Mouse (Mus musculus): ENCODE data around the gene Cpne2. TPM values are rescaled to one million over a fixed set of nuclear protein-coding genes. Genes with fewer than 3 reads are reported as not detected.

Gene Cpne2
- polyA plus RNA-seq, 1 experiment from 2014 or later, result 10.6 TPM

DNA sequence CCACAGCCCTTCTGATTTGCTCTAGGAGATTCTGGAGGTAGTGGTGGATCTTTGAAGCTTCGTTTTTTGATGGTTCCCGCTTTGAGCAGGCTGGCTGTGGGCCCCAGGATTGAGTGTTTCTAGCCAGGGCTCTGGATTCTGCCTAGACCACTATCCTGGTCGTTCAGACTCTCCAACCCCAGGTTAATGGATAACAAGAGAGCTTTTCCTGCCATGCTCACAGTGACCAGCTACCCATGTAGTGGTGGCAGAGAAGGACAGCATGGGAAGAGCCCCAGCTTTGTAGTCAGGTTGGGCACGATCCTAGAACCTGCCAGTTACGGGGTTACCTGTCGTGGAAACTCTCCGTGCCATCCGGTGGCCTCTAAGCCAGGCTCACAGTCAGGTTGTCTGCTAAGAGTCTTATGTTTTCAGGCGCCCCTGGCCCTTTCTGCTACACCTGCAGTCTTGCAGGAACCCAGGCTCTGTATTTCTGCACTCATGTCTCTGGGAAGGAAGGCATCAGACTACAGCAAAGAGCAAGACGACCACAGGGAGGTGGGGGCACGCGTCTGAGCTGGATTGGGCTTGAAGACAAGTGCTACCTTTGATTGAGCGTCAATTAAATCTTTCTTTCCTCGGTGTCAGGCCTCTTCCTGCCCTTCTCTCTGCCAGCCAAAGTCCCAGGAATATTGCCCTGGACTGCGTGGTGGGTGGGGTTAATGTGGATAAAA, 33.8 kb downstream of the Cpne2 start:
- no peaks in the 10 kb centered on the region for H3K4me1 ChIP-seq
- no peak overlapping the region for H3K27ac ChIP-seq

GRCm38 (mm10) chr8:94567159-94567849, 34.5 kb downstream of the Cpne2 start:
- Histone ChIP-seq H3K9me3 (no peaks in the 10 kb centered on the region), H3K4me2 (no peak overlapping the region), H3K27me3 (replicated peaks) (no peaks in the 10 kb centered on the region), H3K36me3 (no peaks in the 10 kb centered on the region), H3K4me3 (replicated peaks) (no peak overlapping the region), H3K4me1 (no peaks in the 10 kb centered on the region), H3K9ac (no peak overlapping the region), H3K27ac (no peak overlapping the region)
- WGBS, result 73% methylated on average over 8 of the region's 8 CpGs
- ATAC-seq (ENCODE audit: insufficient read depth, low FRiP score, low read depth), result no peak

More for the DNA sequence above, 33.8 kb downstream of the Cpne2 start:
- Histone ChIP-seq H3K27me3 (replicated peaks) (no peaks in the 10 kb centered on the region), H3K36me3 (no peaks in the 10 kb centered on the region), H3K4me2 (no peak overlapping the region), H3K9me3 (no peaks in the 10 kb centered on the region), H3K9ac (no peak overlapping the region), H3K4me3 (replicated peaks) (no peak overlapping the region)
- ATAC-seq (ENCODE audit: insufficient read depth, low FRiP score, low read depth), result no peak
- WGBS, result 55% methylated on average over 15 of the region's 15 CpGs

DNA sequence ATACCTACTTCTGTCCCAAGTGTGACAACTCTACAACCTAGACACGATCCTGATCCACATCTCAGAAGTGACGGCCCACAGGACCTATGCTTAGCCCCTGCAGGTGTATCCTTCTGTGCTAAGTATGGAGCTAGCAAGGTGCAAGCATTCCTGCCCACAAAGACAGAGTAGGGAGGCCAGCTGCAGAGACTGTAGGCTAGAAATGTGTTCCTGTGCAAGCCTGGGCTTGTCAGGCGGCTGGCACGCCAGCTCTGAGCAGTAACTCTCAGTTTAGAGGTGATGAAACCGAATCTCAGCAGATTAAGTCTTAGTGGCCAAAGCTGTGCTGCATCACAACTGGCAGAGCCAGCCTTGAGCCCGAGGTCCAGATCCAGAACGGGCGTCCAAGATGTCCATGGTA, 35.3 kb downstream of the Cpne2 start:
- H3K4me2 ChIP-seq, result no peak overlapping the region
- H3K9ac ChIP-seq, result no peak overlapping the region
- no peak for ATAC-seq (ENCODE audit: insufficient read depth, low FRiP score, low read depth)
- H3K9me3 ChIP-seq, result no peaks in the 10 kb centered on the region
- H3K27me3 ChIP-seq (replicated peaks), result no peaks in the 10 kb centered on the region
- WGBS, result 87% methylated on average over 8 of the region's 8 CpGs
- no peak overlapping the region for H3K4me3 ChIP-seq (replicated peaks)
- no peaks in the 10 kb centered on the region for H3K36me3 ChIP-seq
- no peaks in the 10 kb centered on the region for H3K4me1 ChIP-seq
- H3K27ac ChIP-seq, result no peak overlapping the region

DNA sequence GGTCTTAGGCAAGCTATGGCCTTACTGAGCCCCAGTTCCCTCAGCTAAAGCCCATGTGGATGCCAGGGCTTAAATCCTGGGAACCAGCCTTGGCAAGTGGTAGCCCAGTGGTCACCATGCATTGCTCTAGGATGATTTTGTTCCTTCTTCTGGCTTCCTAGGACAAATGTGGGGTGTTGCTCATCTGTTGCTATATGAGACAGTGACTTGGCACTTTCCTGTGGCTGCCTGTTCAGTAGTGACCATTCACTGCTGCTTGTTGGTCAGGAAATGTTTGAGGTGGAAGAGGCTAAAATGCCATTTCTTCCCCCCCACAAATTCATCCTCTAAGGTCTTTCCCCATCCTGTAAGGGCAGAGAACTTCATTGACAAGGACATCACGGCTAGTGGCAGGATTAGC, 36.6 kb downstream of the Cpne2 start:
- H3K4me1 ChIP-seq, result no peaks in the 10 kb centered on the region
- 72% methylated on average over 1 of the region's 1 CpGs for WGBS
- no peak overlapping the region for H3K27ac ChIP-seq

GRCm38 (mm10) chr8:94571896-94572295, 39.1 kb downstream of the Cpne2 start:
- Histone ChIP-seq H3K4me3 (replicated peaks) (no peak overlapping the region), H3K4me2 (no peak overlapping the region), H3K36me3 (peaks cover 28% of the 10 kb centered on the region), H3K9me3 (no peaks in the 10 kb centered on the region), H3K4me1 (no peaks in the 10 kb centered on the region), H3K27me3 (replicated peaks) (no peaks in the 10 kb centered on the region), H3K27ac (no peak overlapping the region), H3K9ac (no peak overlapping the region)
- ATAC-seq (ENCODE audit: insufficient read depth, low FRiP score, low read depth), result no peak
- WGBS, result 72% methylated on average over 2 of the region's 2 CpGs

More for the DNA sequence above, 36.6 kb downstream of the Cpne2 start:
- Histone ChIP-seq H3K9ac (no peak overlapping the region), H3K27me3 (replicated peaks) (no peaks in the 10 kb centered on the region), H3K36me3 (0 out of 2 replicates have a peak, but pooled peaks cover 7% of the 10 kb centered on the region), H3K4me2 (no peak overlapping the region), H3K9me3 (no peaks in the 10 kb centered on the region), H3K4me3 (replicated peaks) (no peak overlapping the region)
- ATAC-seq (ENCODE audit: insufficient read depth, low FRiP score, low read depth), result no peak

DNA sequence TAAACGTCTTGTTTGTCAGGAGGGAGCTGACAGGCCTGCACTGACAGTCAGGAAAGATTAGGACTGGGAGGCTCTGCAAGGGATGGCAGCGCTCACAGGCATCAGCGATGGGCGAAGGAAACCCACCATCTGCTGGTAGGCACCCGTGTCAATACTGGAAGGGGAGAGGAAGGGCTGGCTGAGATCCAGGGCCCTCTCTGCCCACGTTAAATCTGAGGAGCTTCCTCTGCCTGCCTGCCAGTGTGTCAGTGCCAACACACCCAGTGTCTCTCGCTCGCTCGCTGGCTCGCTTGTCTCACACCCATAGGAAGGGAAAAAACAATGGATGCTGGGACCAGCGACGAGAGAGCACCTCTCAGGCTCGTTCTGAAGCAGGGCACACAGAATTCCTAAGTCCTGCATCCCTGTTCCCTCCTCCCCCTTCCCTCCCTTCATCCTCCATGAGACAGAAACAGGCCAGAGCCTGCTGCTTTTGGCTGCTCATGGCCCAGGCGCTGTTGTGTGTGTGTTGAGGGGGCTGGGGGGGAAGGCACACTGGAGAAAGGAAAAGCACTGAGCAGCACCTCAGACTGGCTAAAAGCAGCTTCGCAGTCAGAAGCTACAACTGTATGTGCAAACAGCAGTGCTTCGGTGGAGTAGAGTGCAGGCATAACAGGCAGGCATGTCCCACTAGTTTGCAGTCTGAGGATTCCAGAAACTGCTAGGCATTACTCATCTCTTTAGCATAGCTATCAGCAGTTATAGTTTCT, 41.5 kb downstream of the Cpne2 start:
- no peak overlapping the region for H3K4me2 ChIP-seq
- H3K4me1 ChIP-seq, result no peaks in the 10 kb centered on the region
- no peaks in the 10 kb centered on the region for H3K9me3 ChIP-seq
- ATAC-seq (ENCODE audit: insufficient read depth, low FRiP score, low read depth), result no peak
- no peak overlapping the region for H3K4me3 ChIP-seq (replicated peaks)
- peaks cover 44% of the 10 kb centered on the region for H3K36me3 ChIP-seq
- H3K27ac ChIP-seq, result no peak overlapping the region
- no peaks in the 10 kb centered on the region for H3K27me3 ChIP-seq (replicated peaks)
- no peak overlapping the region for H3K9ac ChIP-seq
- WGBS, result 88% methylated on average over 16 of the region's 16 CpGs

GRCm38 (mm10) chr8:94575148-94575547, 42.4 kb downstream of the Cpne2 start:
- H3K4me2 ChIP-seq, result no peak overlapping the region
- no peaks in the 10 kb centered on the region for H3K4me1 ChIP-seq
- ATAC-seq (ENCODE audit: insufficient read depth, low FRiP score, low read depth), result no peak
- no peak overlapping the region for H3K4me3 ChIP-seq (replicated peaks)
- no peak overlapping the region for H3K9ac ChIP-seq
- 87% methylated on average over 4 of the region's 4 CpGs for WGBS
- H3K27me3 ChIP-seq (replicated peaks), result no peaks in the 10 kb centered on the region
- H3K36me3 ChIP-seq, result peaks cover 46% of the 10 kb centered on the region
- no peak overlapping the region for H3K27ac ChIP-seq
- H3K9me3 ChIP-seq, result no peaks in the 10 kb centered on the region

DNA sequence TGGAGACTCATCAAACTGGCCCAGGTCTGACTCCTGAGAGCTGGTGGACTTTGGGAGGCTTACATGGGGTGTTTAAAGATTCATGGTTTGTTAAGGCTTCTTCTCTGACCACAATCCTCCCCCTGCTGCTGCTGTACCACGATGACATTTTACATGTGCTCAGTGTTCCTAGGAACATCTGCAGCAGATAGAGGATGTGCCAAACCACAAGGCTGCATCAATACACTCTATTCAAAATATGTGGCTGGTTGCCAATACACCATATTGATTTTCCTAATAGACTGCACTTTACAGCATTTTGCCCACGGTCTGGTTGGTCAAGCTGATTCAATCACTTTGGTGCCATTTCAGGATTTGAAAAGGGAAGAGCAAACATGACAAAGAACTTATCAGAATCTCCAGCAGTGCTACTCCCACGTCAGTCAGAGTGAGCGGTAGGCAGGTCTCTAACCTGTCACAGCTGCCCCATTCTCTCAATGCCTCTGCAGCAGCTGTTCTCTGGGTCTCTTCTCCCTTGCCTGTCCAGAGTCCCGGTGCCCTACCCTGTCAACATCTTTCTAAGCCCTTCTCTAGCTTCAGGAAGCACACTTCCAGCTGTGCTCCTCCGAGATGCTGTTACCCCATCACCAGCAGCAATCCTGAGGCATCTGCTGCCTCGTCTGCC, 49.2 kb downstream of the Cpne2 start:
- no peaks in the 10 kb centered on the region for H3K9me3 ChIP-seq
- no peak overlapping the region for H3K4me3 ChIP-seq (replicated peaks)
- no peaks in the 10 kb centered on the region for H3K4me1 ChIP-seq
- peaks cover 51% of the 10 kb centered on the region for H3K36me3 ChIP-seq
- H3K9ac ChIP-seq, result no peak overlapping the region
- no peak overlapping the region for H3K27ac ChIP-seq
- ATAC-seq (ENCODE audit: insufficient read depth, low FRiP score, low read depth), result no peak
- no peak overlapping the region for H3K4me2 ChIP-seq
- no peaks in the 10 kb centered on the region for H3K27me3 ChIP-seq (replicated peaks)
- WGBS, result 77% methylated on average over 7 of the region's 7 CpGs

GRCm38 (mm10) chr8:94582569-94582968, 49.8 kb downstream of the Cpne2 start:
- no peaks in the 10 kb centered on the region for H3K9me3 ChIP-seq
- WGBS, result 91% methylated on average over 6 of the region's 6 CpGs
- no peak overlapping the region for H3K9ac ChIP-seq
- ATAC-seq (ENCODE audit: insufficient read depth, low FRiP score, low read depth), result no peak
- no peak overlapping the region for H3K4me2 ChIP-seq
- H3K4me1 ChIP-seq, result no peaks in the 10 kb centered on the region
- H3K4me3 ChIP-seq (replicated peaks), result no peak overlapping the region
- no peak overlapping the region for H3K27ac ChIP-seq
- no peaks in the 10 kb centered on the region for H3K27me3 ChIP-seq (replicated peaks)
- H3K36me3 ChIP-seq, result peaks cover 51% of the 10 kb centered on the region

DNA sequence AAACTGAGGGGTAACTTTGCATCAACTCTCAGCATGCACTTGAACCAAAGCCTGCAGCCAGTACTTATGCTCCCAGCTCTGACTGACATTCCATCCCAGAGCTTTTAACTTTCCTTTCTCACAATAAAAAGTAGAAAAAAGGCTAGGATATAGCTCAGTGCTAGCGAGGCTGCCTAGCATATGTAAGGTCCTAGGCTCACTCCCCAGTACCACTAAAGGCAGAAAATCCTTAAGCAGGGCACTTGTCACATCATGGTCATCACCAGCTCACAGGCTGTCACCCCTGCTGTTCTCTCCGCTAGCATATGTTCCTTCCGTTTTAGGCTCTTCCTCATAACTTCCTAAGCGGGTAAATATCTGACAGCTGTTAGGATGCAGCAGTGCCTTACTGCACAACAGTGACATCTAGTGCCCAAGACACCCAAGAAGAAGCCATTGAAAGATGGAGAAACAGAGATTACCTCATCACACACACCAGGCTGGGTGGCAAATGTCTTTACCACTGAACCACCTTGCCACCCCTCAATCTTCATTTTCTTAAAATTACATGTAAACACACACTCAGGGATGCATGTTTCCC, 51.5 kb downstream of the Cpne2 start:
- Histone ChIP-seq H3K27me3 (replicated peaks) (no peaks in the 10 kb centered on the region), H3K4me2 (no peak overlapping the region), H3K9ac (no peak overlapping the region), H3K9me3 (no peaks in the 10 kb centered on the region), H3K4me3 (replicated peaks) (no peak overlapping the region), H3K27ac (no peak overlapping the region), H3K4me1 (no peaks in the 10 kb centered on the region), H3K36me3 (peaks cover 58% of the 10 kb centered on the region)
- 41% methylated on average over 4 of the region's 4 CpGs for WGBS
- ATAC-seq (ENCODE audit: insufficient read depth, low FRiP score, low read depth), result no peak

DNA sequence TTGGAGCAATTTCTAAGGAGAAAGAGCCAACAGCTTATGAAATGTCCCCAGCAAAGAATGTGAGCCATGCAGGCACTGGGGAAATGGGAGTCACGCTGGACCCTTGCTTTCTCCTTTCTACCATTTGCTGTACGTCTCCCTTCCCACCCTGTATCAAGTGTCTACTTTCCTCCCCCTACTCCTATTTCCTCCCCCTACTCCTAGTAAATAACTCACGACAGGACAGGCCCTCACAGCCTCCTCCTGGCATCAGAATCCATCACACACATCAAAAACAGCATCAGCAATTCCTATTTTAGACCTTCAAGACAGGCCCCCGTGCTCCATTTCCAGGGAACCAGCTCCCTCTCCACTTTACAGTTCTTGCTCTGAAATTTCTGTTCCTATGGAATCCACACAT, 58.9 kb downstream of the Cpne2 start:
- H3K9ac ChIP-seq, result no peak overlapping the region
- no peaks in the 10 kb centered on the region for H3K9me3 ChIP-seq
- H3K27ac ChIP-seq, result no peak overlapping the region
- ATAC-seq (ENCODE audit: insufficient read depth, low FRiP score, low read depth), result no peak
- no peaks in the 10 kb centered on the region for H3K27me3 ChIP-seq (replicated peaks)
- no peak overlapping the region for H3K4me3 ChIP-seq (replicated peaks)
- 69% methylated on average over 4 of the region's 4 CpGs for WGBS
- H3K4me1 ChIP-seq, result no peaks in the 10 kb centered on the region
- H3K4me2 ChIP-seq, result no peak overlapping the region
- peaks cover 24% of the 10 kb centered on the region for H3K36me3 ChIP-seq
